Mouse (Mus musculus): ENCODE measurements around the gene BC048679. TPM values are rescaled to one million over a fixed set of nuclear protein-coding genes. Genes with fewer than 3 reads are reported as not detected.

BC048679 gene
- polyA plus RNA-seq, 1 experiment from 2014 or later = not detected

- H3K27me3 ChIP-seq = peaks cover 24% of the 10 kb centered on the region
- H3K36me3 ChIP-seq (ENCODE audit: poor library complexity, severe bottlenecking) = peaks cover 53% of the 10 kb centered on the region
- H3K9ac ChIP-seq = no peak overlapping the region
- H3K4me1 ChIP-seq = peaks cover 6% of the 10 kb centered on the region; the same call in 1 of the 2 replicates
- H3K4me2 ChIP-seq = no peak overlapping the region
- H3K4me3 ChIP-seq = no peak overlapping the region
- no peak for ATAC-seq
- H3K27ac ChIP-seq = no peak overlapping the region
- H3K9me3 ChIP-seq (replicated peaks) = no peaks in the 10 kb centered on the region
- 79% methylated on average over 3 of the region's 3 CpGs for WGBS
Measured at GRCm38 (mm10) chr7:81475221-81475620, 22.9 kb downstream of the BC048679 start.

GRCm38 (mm10) chr7:81464906-81465450 is 33.1 kb downstream of the BC048679 start:
- H3K27ac ChIP-seq = no peak overlapping the region
- 82% methylated on average over 9 of the region's 9 CpGs for WGBS
- no peak for ATAC-seq
- no peak overlapping the region for H3K4me3 ChIP-seq
- no peaks in the 10 kb centered on the region for H3K4me1 ChIP-seq
- no peaks in the 10 kb centered on the region for H3K9me3 ChIP-seq (replicated peaks)
- no peak overlapping the region for H3K9ac ChIP-seq
- peaks cover 62% of the 10 kb centered on the region for H3K36me3 ChIP-seq (ENCODE audit: poor library complexity, severe bottlenecking)
- H3K27me3 ChIP-seq = no peaks in the 10 kb centered on the region
- H3K4me2 ChIP-seq = no peak overlapping the region

GRCm38 (mm10) chr7:81464116-81464515 is 34.0 kb downstream of the BC048679 start:
- Histone ChIP-seq H3K4me2 (no peak overlapping the region), H3K9ac (no peak overlapping the region), H3K4me1 (no peaks in the 10 kb centered on the region), H3K27me3 (peaks cover 5% of the 10 kb centered on the region; the same call in 1 of the 2 replicates), H3K27ac (no peak overlapping the region), H3K9me3 (replicated peaks) (no peaks in the 10 kb centered on the region), H3K4me3 (no peak overlapping the region), H3K36me3 (ENCODE audit: poor library complexity, severe bottlenecking) (peaks cover 62% of the 10 kb centered on the region)
- 10% methylated on average over 4 of the region's 4 CpGs for WGBS
- ATAC-seq = no peak

GRCm38 (mm10) chr7:81462815-81463214 is 35.3 kb downstream of the BC048679 start:
- WGBS = 81% methylated on average over 3 of the region's 3 CpGs
- ATAC-seq = no peak
- H3K9ac ChIP-seq = no peak overlapping the region
- no peaks in the 10 kb centered on the region for H3K9me3 ChIP-seq (replicated peaks)
- no peak overlapping the region for H3K27ac ChIP-seq
- no peak overlapping the region for H3K4me3 ChIP-seq
- no peaks in the 10 kb centered on the region for H3K4me1 ChIP-seq
- peaks cover 62% of the 10 kb centered on the region for H3K36me3 ChIP-seq (ENCODE audit: poor library complexity, severe bottlenecking)
- H3K4me2 ChIP-seq = no peak overlapping the region
- peaks cover 18% of the 10 kb centered on the region for H3K27me3 ChIP-seq

GRCm38 (mm10) chr7:81455155-81455651 is 42.9 kb downstream of the BC048679 start, which contains the start of gene Cpeb1:
Gene Cpeb1, minus strand, starts transcription at chr7:81455465.
- no peak within 1 kb of the TSS for H3K27ac ChIP-seq
- H3K27me3 ChIP-seq = peaks cover 83% of the 10 kb centered on the region
- peak within 1 kb of the TSS; percentile 50 for H3K4me3 ChIP-seq
- ATAC-seq = peak; percentile 42
- peak within 1 kb of the TSS; percentile 85 for H3K4me2 ChIP-seq
- peak within 1 kb of the TSS; percentile 59 for H3K9ac ChIP-seq
- H3K9me3 ChIP-seq (replicated peaks) = no peaks in the 10 kb centered on the region
- WGBS = under 1% methylated on average over 28 of the region's 28 CpGs
- no peaks in the 10 kb centered on the region for H3K36me3 ChIP-seq (ENCODE audit: poor library complexity, severe bottlenecking)
- peaks cover 26% of the 10 kb centered on the region for H3K4me1 ChIP-seq

- Histone ChIP-seq H3K4me2 (peak overlapping the region; percentile 85), H3K36me3 (ENCODE audit: poor library complexity, severe bottlenecking) (no peaks in the 10 kb centered on the region), H3K4me3 (peak overlapping the region; percentile 50), H3K9ac (peak overlapping the region; percentile 59), H3K9me3 (replicated peaks) (no peaks in the 10 kb centered on the region), H3K4me1 (peaks cover 26% of the 10 kb centered on the region), H3K27me3 (peaks cover 85% of the 10 kb centered on the region), H3K27ac (no peak overlapping the region)
- ATAC-seq = peak; percentile 65
- WGBS = 2% methylated on average over 66 of the region's 87 CpGs
Measured at GRCm38 (mm10) chr7:81454331-81455039, 43.6 kb downstream of the BC048679 start.

- Histone ChIP-seq H3K4me3 (peak overlapping the region; percentile 50), H3K27ac (no peak overlapping the region), H3K36me3 (ENCODE audit: poor library complexity, severe bottlenecking) (no peaks in the 10 kb centered on the region), H3K9ac (peak overlapping the region; percentile 59; the same call in 1 of the 2 replicates), H3K4me1 (peaks cover 26% of the 10 kb centered on the region), H3K4me2 (peak overlapping the region; percentile 85), H3K9me3 (replicated peaks) (no peaks in the 10 kb centered on the region), H3K27me3 (peaks cover 77% of the 10 kb centered on the region)
- peak; percentile 54 for ATAC-seq
- 5% methylated on average over 75 of the region's 84 CpGs for WGBS
Measured at GRCm38 (mm10) chr7:81453443-81454274, 44.4 kb downstream of the BC048679 start.

- Histone ChIP-seq H3K9ac (no peak overlapping the region), H3K4me1 (peaks cover 26% of the 10 kb centered on the region), H3K4me2 (peak overlapping the region; percentile 85), H3K36me3 (ENCODE audit: poor library complexity, severe bottlenecking) (no peaks in the 10 kb centered on the region), H3K9me3 (replicated peaks) (no peaks in the 10 kb centered on the region), H3K27me3 (peaks cover 70% of the 10 kb centered on the region), H3K4me3 (peak overlapping the region; percentile 50), H3K27ac (no peak overlapping the region)
- 4% methylated on average over 21 of the region's 21 CpGs for WGBS
- ATAC-seq = peak; percentile 48
Measured at GRCm38 (mm10) chr7:81452971-81453441, 45.1 kb downstream of the BC048679 start.

MicroRNAs within 50 kb of the gene (microRNA counts, 519-probe panel; counts per million panel counts)
- microRNA mmu-miR-1839-3p (177 counts per million, percentile 53 among the panel's probes with 10 or more counts), microRNA mmu-miR-1839-5p (3,556 counts per million, percentile 73 among the panel's probes with 10 or more counts)

Other genes starting within 250 kb of the BC048679 start
- gene Rps17, start 153.0 kb downstream of the BC048679 start, polyA plus RNA-seq (2015; fragmentation: Nextera tagmentation; extraction: Ambion mirVana) = 1,016 and 1,034 TPM in 2 replicates
- 0.87 and 1.0 TPM in 2 replicates for gene Cpeb1, start 42.8 kb downstream of the BC048679 start, polyA plus RNA-seq (2015; fragmentation: Nextera tagmentation; extraction: Ambion mirVana)
- gene Ap3b2, start 4.4 kb downstream of the BC048679 start, polyA plus RNA-seq (2015; fragmentation: Nextera tagmentation; extraction: Ambion mirVana) = 71.6 and 80.6 TPM in 2 replicates
- 0.10 TPM in 2 replicates for gene Fsd2, start 68.7 kb upstream of the BC048679 start, polyA plus RNA-seq (2015; fragmentation: Nextera tagmentation; extraction: Ambion mirVana)
- 4.1 and 4.5 TPM in 2 replicates for gene Whamm, start 73.0 kb upstream of the BC048679 start, polyA plus RNA-seq (2015; fragmentation: Nextera tagmentation; extraction: Ambion mirVana)
- gene Homer2, start 209.2 kb upstream of the BC048679 start, polyA plus RNA-seq (2015; fragmentation: Nextera tagmentation; extraction: Ambion mirVana) = 25.7 and 27.8 TPM in 2 replicates